Mouse (Mus musculus) frontal cortex, adult 2 months (tissue): Measurements from ENCODE around the gene D16Ertd472e. TPM values are rescaled to one million over a fixed set of nuclear protein-coding genes. Genes with fewer than 3 reads are reported as not detected.

ENCODE experiments used
- DNase-seq, 2 experiments: peaks; one replicate each; pipeline ENCODE4 v3.0.0; 2022; ENCODE audit warnings: low spot score in 1 of 2; ENCODE audit errors: extremely low spot score in 1 of 2
- polyA plus RNA-seq: library from polyadenylated mRNA; depleted of rRNA; stranded (reverse); fragments of >200 nt; gene quantifications from 2 replicates; pipeline ENCODE4 v1.2.3, GENCODE M21; 2012

D16Ertd472e gene
- polyA plus RNA-seq, 1 experiment = 5.1 TPM

GRCm38 (mm10) chr16:78574241-78574640 lies 2.3 kb downstream of the D16Ertd472e start:
- DNase-seq = no peak

- no peak for DNase-seq
Observed at GRCm38 (mm10) chr16:78573016-78573415, 3.5 kb downstream of the D16Ertd472e start.

GRCm38 (mm10) chr16:78564110-78564821 lies 12.2 kb downstream of the D16Ertd472e start:
- no peak for DNase-seq

DNA sequence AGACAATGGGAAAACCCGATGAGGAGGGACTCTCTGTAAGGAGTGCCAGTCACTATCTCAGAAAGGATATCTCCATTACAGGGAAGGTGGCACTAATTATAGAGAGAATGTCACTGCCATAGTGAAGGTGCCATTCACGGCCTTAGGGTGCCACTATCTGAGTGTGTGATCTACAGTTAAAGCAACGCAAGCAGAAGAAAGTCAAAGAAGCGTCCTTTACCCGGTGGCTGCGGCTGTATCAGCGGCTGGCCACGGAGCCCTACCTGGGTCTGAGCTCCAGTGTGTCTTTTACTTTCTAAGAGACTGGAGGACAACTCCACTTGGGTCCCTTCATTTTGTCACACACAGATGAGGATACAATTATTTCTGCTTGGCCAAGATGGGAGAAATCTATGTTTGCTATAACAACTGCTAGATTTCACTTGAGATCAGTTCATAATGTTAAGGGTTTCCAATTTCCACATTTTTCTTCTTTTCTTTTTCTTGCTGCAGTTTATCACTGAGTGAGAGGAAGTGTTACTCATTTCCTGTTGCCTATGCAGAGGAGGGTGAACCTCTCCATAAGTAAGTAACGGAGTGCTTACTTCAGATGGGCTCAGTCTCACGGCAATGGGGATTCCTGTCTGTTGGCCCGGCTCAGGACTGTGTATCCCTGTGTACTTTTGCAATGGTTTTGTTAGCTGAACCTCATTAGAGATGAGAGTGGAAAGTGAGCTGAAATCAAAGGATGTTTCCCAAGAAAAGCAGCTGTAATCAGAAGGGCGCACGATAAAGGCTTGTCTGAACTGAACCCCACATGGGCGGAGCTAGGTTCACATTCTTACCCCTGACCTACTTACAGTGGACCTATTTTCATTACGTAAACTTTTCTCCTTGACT lies 13.2 kb downstream of the D16Ertd472e start:
- DNase-seq = no peak

DNA sequence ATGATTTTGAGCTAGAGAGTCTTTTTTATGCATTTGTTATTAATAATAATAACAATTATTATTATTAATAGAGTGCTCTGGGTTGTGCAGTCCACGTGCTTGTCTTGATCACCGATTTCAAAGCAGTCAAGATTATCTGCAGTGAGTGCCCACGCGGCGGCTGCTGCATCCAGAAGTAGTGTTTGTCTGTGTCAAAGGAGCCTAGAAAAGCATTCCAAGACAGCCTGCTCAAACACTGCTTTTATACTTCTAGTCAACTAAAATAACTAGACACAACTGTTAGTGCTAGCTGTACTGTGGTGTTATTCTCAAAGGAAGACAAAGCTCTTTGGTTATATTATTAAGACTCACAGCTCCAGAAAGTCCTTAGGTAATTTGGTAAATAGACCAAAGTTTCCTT lies 15.9 kb downstream of the D16Ertd472e start:
- peak in 1 of 2 experiments; percentile 30 for DNase-seq

DNA sequence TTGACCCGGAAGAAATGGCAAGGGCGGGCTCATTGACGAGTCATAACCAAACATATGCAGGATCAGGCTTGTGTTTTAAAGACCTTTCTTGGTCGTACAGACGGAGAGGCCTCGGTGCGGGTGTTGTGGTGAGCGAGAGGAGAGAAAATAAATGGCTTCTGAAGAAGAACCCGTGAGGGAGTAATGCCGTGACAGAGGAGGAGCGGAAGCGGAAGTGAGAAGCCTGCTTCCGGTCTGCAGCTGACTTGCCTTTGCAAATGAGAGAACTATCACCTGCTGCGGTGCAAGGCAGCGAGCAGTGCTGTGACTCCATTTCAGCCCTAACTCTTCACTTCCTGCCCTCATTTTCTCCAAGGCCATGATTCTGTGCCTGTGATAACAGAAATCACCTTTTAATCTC lies 16.4 kb downstream of the D16Ertd472e start:
- DNase-seq = no peak

DNA sequence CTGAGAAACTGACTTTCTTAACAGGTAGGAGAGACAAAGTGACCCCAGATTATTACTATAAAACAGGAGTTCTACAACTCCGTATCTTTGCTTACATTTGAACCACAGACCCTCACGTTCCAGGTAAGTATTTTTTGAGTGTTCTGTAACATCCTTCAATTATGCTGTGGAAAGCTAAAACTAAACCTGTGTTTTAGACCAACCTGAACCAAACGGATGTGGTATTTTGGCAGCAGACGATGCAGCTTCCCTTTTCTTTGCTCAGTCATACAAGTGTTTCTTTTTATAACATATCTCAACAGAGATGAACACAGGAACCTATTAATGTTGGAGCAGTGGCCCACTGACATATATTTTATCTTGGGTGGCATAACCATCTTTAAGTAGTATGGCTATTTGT lies 18.9 kb downstream of the D16Ertd472e start:
- no peak for DNase-seq

DNA sequence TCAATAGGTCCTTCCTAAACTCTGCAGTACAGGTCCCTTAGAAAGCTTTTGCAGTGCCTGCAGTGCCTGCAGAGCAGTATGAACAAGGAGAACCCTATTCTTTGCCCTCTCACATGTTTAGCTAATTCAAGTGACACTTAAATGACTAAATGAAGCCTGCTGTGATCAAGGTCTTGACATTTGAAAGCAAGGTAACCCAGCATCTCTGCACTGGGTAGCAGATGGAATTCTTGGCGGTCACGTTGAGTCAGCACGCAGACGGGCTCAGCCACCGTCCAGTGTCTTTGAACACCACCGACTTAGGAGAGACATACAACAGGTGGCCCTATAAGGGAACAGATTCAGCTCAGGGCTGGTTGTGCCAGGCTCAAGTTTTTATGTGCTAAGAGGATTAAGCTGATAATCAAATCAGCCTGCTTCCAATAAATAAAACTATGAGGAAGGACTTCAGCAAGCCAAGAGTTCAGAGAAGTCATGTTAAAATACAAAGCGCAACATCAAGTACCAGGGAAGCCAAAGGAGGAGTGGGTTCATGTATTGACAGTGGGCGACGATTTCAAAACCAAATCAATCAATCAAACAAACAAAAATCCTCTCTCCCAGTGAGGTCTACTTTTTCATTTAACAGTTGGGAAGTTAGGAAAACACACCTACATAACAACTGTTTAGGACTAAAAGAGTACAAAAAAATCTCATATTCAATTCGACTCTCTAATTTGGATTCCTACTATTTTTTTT lies 21.4 kb downstream of the D16Ertd472e start:
- no peak for DNase-seq

DNA sequence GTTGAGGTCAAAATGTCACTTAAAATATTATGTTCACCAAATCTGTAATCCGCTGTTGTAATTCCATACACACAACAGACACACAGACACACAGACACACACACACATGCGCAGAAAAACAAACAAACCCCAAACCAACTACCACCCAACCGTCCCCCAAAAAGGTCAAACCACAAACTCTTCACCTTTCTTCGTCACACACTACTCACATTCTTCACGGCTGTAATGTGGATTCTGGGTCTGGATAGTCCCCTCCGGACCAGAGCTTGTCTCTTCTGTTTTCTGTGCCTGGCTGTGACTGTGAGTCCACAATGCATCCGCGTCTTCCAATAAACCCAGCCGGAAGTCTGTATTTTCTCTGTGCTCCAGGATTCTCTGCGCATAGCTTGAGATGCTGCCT lies 29.1 kb downstream of the D16Ertd472e start:
- DNase-seq = no peak

DNA sequence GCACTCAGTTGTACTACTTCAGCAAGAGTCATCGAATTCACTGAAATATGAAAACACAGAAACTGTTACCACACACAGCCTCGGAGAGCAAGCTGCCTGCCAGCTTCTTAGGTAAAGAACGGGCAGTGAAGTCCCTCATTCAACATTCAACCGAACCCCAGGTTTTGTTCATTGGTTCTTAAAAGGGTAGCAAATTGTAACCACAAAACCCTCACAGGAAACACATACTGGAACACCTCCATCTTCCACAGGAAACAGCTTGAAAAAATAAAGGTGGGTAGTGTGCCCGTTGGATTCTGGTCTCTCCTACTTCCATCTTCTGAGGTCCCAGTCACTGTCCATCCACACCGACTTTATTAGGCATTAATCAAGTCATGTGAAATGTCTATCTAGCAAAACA lies 30.0 kb downstream of the D16Ertd472e start:
- DNase-seq = no peak

- DNase-seq = no peak
Observed at GRCm38 (mm10) chr16:78540376-78541246, 35.9 kb downstream of the D16Ertd472e start.

- no peak for DNase-seq
Observed at GRCm38 (mm10) chr16:78537798-78538422, 38.6 kb downstream of the D16Ertd472e start.

DNA sequence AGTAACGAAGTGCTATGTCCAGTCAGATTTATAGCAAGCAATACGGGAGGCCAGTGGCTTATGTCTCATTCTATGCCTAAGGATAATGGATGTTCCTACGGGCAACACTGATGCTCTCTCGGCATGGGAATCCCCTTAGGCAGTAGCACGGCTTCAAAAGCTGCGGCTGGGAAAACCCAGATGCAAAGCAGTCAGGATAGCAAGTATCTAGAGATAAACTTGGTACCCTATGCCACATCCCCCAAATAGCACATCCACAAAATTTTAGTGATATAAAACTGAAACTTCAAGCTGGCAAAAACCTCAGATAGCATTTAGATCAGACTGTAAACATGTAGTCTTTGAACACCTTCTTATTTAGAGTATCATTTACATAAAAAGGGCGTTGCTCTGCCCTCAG lies 39.2 kb downstream of the D16Ertd472e start:
- DNase-seq = no peak

DNA sequence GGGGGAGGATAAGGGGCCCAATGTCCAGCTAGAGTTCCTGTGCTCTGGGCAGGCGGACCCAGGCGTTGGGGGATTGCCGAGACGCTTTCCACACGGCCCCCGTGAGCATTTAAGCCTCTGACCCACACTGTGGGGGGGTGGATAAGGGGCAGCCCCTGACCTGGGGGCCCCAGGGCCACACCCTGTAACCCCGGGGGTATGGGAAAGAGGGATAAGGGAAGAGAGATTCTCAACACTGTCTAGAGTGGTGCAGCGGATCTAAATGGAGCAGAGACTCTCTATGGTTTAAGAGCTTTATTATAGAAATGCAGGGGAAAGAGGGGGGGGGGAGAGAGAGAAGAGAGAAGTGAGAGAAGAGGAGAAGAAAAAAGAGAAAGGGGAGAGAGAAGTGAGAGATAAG lies 42.0 kb downstream of the D16Ertd472e start:
- DNase-seq = no peak

DNA sequence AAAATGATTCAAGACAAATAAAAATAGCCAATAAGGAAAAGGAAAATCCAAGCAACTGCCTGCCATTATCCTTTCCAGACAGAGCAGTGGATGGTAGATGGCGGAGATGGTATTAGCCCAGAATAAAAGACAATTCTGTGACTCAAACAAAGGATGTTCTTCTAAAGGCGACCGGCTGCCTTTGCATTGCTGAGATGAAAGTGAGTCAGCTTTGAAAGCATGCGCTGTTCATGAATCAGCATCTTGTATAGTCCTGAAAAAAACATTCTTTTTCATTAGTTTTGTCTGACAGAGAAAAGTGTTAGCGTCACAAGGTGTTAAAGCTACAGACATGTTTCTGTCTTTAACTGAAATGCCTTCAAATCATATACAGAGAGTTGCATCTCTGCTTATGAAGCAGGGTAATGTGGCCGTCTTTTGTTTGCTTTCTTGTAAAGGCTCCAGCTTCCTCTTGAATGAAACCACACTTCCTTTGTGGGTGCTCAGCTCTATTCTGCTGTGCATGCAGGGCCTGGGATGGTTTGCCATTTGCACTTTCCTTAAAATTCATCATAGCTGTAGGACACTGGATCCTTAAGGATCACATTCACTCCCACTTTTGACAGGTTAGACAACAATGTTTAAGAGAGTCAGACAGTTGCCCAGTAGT lies 44.4 kb downstream of the D16Ertd472e start:
- peak in 1 of 2 experiments; percentile 29 for DNase-seq

DNA sequence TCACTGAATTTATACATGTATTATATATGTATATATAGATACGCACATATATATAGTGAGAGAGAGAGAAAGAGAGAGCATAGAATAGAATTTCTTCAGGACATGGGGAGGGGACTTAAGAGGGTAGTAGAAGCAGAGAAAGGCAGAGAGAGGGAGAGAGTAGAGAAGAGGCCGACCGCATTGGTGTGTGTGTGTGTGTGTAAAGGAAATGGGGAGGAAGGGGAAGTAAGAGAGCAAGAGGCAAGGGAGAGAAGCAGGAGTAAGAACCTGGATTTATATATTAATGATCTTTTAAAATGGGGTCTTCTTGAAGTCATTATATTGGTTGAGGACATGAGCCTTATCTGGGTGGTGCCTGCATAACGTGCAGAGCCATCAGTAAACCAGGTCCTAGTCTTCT lies 53.5 kb downstream of the D16Ertd472e start:
- DNase-seq = no peak

DNA sequence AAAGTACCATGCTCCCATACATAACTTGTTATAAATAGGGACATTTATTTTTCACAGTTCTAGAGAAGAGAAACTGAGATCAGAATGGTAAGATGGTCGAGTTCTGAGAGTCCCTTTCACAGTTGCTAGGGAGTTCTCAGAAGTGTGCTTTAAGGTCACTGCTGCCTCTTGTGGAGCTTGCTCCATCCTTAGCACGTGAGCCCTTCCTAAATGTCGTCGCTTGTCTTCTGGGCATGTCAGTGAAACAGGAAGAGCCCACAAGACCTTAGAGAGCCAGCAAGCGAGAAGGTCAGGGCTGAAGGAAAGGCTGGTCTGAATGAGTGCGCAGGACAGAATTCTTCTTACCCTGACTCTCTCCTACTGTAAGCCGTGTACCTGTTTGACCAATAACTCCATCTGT lies 57.8 kb downstream of the D16Ertd472e start:
- DNase-seq = no peak

DNA sequence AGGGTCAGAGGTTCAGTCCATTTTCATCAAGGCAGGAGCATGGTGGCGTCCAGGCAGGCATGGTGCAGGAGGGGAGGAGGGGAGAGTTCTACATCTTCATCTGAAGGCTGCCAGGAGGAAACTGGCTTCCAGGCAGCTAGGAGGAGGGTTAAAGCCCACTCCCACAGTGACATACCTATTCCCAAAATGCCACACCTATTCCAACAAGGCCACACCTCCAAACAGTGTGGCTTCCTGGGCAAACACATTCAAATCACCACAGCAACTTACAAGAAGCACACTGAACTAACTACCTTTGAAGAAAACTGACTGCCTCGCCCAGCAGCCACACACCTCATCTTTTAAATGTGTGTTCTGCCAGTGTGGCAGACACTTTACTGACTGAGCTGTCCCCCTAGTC lies 59.3 kb downstream of the D16Ertd472e start:
- DNase-seq = no peak

- no peak for DNase-seq
Observed at GRCm38 (mm10) chr16:78511526-78511925, 65.0 kb downstream of the D16Ertd472e start.
